Mouse (Mus musculus) neural tube, embryonic 10.5 days (tissue): ENCODE results near the gene Wnk2.

Source experiments
- DNase-seq: peaks from one replicate; pipeline ENCODE4 v3.0.0-alpha.2; 2017; ENCODE audit warnings: low spot score; ENCODE audit errors: extremely low spot score

Wnk2 gene

GRCm38 (mm10) chr13:49144451-49144850, 3.4 kb downstream of the Wnk2 start:
- no peak for DNase-seq

- DNase-seq: no peak
These were observed 4.5 kb downstream of the Wnk2 start for GRCm38 (mm10) chr13:49143323-49143722.

GRCm38 (mm10) chr13:49142396-49142795, 5.4 kb downstream of the Wnk2 start:
- no peak for DNase-seq

- DNase-seq: no peak
These were observed 7.2 kb downstream of the Wnk2 start for GRCm38 (mm10) chr13:49140567-49140966.

- no peak for DNase-seq
These were observed 13.3 kb downstream of the Wnk2 start for GRCm38 (mm10) chr13:49134491-49134890.

- no peak for DNase-seq
These were observed 14.7 kb downstream of the Wnk2 start for GRCm38 (mm10) chr13:49133125-49133524.

- no peak for DNase-seq
These were observed 15.7 kb downstream of the Wnk2 start for GRCm38 (mm10) chr13:49131946-49132687.

- DNase-seq: no peak
These were observed 16.4 kb downstream of the Wnk2 start for GRCm38 (mm10) chr13:49131342-49131855.

- DNase-seq: no peak
These were observed 18.0 kb downstream of the Wnk2 start for GRCm38 (mm10) chr13:49129845-49130244.

- no peak for DNase-seq
These were observed 18.7 kb downstream of the Wnk2 start for GRCm38 (mm10) chr13:49129154-49129553.

- DNase-seq: no peak
These were observed 19.8 kb downstream of the Wnk2 start for GRCm38 (mm10) chr13:49127844-49128631.

GRCm38 (mm10) chr13:49122106-49122505, 25.7 kb downstream of the Wnk2 start:
- DNase-seq: no peak

- no peak for DNase-seq
These were observed 30.3 kb downstream of the Wnk2 start for GRCm38 (mm10) chr13:49117563-49117962.

GRCm38 (mm10) chr13:49114921-49115320, 32.9 kb downstream of the Wnk2 start:
- no peak for DNase-seq

GRCm38 (mm10) chr13:49114116-49114515, 33.7 kb downstream of the Wnk2 start:
- DNase-seq: no peak

GRCm38 (mm10) chr13:49113345-49113744, 34.5 kb downstream of the Wnk2 start:
- DNase-seq: no peak

- DNase-seq: no peak
These were observed 35.2 kb downstream of the Wnk2 start for GRCm38 (mm10) chr13:49112652-49113051.

GRCm38 (mm10) chr13:49109665-49110064, 38.1 kb downstream of the Wnk2 start:
- no peak for DNase-seq

- DNase-seq: no peak
These were observed 39.5 kb downstream of the Wnk2 start for GRCm38 (mm10) chr13:49108119-49108846.

GRCm38 (mm10) chr13:49103913-49104312, 43.9 kb downstream of the Wnk2 start:
- DNase-seq: no peak

- no peak for DNase-seq
These were observed 44.6 kb downstream of the Wnk2 start for GRCm38 (mm10) chr13:49103235-49103634.

GRCm38 (mm10) chr13:49100417-49100816, 47.4 kb downstream of the Wnk2 start:
- no peak for DNase-seq
